Mouse (Mus musculus) T-helper 2 cell (primary cell): ENCODE data around the gene Opcml.

ENCODE experiments used
- in situ Hi-C: fragments of 300-600 bp; cut with MboI, MseI; formaldehyde crosslinking; loops from one replicate; pipeline ENCODE4 v1.15.1; 2025; ENCODE audit warnings: high pct_unique_total_duplicates

The Opcml gene

DNA sequence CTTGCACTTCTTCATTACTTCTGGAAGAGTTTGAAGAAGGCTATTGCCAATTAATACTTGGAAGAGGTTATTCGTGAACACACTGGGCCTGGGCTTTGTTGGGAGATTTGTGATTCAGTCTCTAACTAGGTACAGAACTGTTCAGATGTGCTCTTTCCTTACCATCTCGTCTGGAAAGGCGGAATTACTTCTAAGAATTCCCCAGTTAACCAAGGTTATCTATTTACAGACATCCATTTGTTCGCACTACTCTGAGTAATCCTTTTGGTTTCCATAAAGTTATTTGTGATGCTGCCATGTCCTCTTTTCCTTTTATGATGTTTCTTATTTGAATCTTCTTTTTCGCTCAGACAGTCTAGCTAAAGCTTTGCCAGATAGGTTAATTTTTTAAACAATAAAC lies 630.2 kb downstream of the Opcml start:
- in situ Hi-C loops, result no loop called here

GRCm38 (mm10) chr9:28423407-28423806 lies 632.8 kb downstream of the Opcml start:
- in situ Hi-C loops, result no loop called here

GRCm38 (mm10) chr9:28432159-28432558 lies 641.6 kb downstream of the Opcml start:
- in situ Hi-C loops, result no loop called here

- in situ Hi-C loops, result no loop called here
Measured at GRCm38 (mm10) chr9:28438752-28439151, 648.2 kb downstream of the Opcml start.

GRCm38 (mm10) chr9:28439433-28440191 lies 649.0 kb downstream of the Opcml start:
- in situ Hi-C loops, result no loop called here

GRCm38 (mm10) chr9:28440192-28440795 lies 649.7 kb downstream of the Opcml start:
- in situ Hi-C loops, result no loop called here

- in situ Hi-C loops, result no loop called here
Measured at GRCm38 (mm10) chr9:28444485-28444884, 653.9 kb downstream of the Opcml start.

GRCm38 (mm10) chr9:28444972-28445371 lies 654.4 kb downstream of the Opcml start:
- in situ Hi-C loops, result no loop called here

DNA sequence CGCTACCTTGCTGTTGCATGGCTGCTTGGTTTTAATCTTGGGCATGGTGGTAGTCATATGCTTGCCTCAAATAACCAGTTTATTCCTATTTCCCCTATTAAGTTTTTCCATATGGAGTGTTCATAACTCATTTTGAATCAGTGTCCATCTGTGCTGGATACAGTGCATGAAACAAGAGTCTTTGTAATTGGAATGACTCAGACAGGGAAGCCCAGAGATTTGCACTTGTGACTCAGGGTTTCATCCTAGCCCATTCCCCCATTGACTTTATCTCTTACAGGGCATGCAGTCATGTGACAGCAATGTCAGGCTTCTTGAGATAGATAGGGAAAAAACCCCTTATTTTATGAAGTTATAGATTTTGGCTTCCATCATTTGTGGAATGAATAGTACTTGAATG lies 655.3 kb downstream of the Opcml start:
- in situ Hi-C loops, result no loop called here

- in situ Hi-C loops, result no loop called here
Measured at GRCm38 (mm10) chr9:28446278-28447064, 655.9 kb downstream of the Opcml start.

DNA sequence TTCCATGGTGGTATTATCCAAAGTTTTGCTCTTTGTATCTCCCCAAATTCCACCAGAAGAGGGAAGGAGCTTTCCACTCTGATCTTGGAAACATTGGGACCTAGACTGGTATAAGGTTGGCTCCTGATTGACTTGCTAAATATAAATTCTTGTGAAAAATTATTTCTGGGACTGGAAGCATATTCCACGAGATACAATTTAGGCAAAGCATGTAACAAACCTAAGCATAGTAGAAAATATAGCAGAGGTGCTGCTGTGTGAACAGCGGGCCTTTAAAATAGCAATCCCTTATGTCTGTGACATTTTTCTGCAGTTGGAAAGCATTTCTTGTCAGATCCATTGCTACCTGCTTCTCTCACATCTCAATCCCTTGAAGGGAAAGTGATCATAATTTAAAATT lies 661.9 kb downstream of the Opcml start:
- in situ Hi-C loops, result no loop called here

GRCm38 (mm10) chr9:28453062-28453461 lies 662.5 kb downstream of the Opcml start:
- in situ Hi-C loops, result no loop called here

- in situ Hi-C loops, result no loop called here
Measured at GRCm38 (mm10) chr9:28457982-28458770, 667.6 kb downstream of the Opcml start.

- in situ Hi-C loops, result no loop called here
Measured at GRCm38 (mm10) chr9:28463622-28464021, 673.0 kb downstream of the Opcml start.

- in situ Hi-C loops, result no loop called here
Measured at GRCm38 (mm10) chr9:28469419-28469818, 678.8 kb downstream of the Opcml start.

- in situ Hi-C loops, result no loop called here
Measured at GRCm38 (mm10) chr9:28471501-28471900, 680.9 kb downstream of the Opcml start.

- in situ Hi-C loops, result no loop called here
Measured at GRCm38 (mm10) chr9:28474586-28474985, 684.0 kb downstream of the Opcml start.

DNA sequence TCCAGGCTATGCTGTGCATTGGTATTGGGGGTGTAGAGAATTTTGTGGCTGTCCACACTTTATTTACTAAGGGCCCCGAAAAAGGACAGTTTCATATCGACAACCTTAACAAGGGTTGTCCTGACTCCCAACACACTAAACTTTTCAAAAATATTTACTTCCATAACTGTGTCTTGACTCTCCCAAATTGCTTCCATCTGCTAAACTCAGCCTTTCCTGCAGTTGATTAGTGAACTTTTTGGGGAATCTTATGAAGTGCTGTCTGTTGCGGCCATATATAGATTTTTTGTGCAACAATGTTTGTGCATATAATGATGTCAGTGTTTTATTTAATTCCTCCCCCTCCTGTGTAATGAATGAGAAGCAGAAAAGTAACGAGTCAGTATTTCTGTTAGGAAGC lies 690.7 kb downstream of the Opcml start:
- in situ Hi-C loops, result loop anchor here (25.0 kb wide), 1 partner anchor 1744 kb away; the partner anchor contains the start of gene B3gat1

GRCm38 (mm10) chr9:28488499-28488898 lies 697.9 kb downstream of the Opcml start:
- in situ Hi-C loops, result loop anchor here (25.0 kb wide), 1 partner anchor 1751 kb away; the partner anchor contains the start of gene B3gat1

DNA sequence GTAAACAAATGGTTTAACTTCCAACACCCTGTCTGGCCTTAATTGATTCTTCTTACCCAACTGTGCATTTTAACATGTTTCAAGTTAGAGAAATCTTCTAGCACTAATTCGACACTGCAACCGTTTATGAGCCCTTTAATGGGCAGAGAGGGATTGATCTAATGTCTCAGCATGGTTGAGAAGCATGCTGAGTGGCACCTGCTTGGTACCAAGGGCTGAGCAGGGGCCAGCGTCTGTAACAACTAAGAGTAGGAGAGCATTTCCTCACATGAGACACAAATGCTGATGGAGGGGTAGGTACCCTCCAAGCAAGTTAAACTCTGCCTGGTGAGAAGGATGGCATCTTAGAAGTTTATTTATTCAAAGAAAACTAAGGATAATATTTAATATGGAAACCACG lies 699.3 kb downstream of the Opcml start:
- in situ Hi-C loops, result loop anchor here (25.0 kb wide), 1 partner anchor 1753 kb away; the partner anchor contains the start of gene B3gat1

DNA sequence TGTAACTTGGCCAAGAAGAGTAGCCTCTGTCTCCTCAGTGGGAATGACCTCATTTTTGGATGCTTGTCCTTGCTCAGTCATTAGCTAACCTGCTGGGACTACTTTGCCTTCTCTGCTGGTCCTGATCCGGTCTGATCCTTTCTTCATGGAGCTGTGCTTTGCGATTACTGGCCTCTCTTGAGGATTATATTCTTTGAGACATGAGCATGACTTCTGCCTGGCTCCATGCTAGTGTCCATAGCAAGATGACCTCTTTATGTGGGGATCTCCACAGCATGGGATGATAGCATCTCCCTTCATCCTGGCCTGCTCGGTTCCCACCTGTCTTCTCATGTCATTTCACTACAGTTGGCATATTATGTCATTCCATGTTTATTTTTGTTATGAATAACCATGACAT lies 699.8 kb downstream of the Opcml start:
- in situ Hi-C loops, result loop anchor here (25.0 kb wide), 1 partner anchor 1753 kb away; the partner anchor contains the start of gene B3gat1
